Mouse (Mus musculus) layer of hippocampus, postnatal 25 days (tissue): Measurements from ENCODE around the gene 4931414P19Rik. TPM values are rescaled to one million over a fixed set of nuclear protein-coding genes. Genes with fewer than 3 reads are reported as not detected.

Experiments used
- DNase-seq, 2 experiments: peaks; one replicate each; pipeline ENCODE4 v3.0.0; 2022; ENCODE audit warnings: mixed read lengths in 2 of 2, low spot score in 1 of 2; ENCODE audit errors: extremely low spot score in 1 of 2
- total RNA-seq, 2 experiments: library from RNA; stranded (reverse); gene quantifications; 2 replicates each; pipeline ENCODE4 v1.2.3; 2021

The 4931414P19Rik gene
- total RNA-seq, 2 experiments from 2014 or later = 5.4 to 8.4 TPM

DNA sequence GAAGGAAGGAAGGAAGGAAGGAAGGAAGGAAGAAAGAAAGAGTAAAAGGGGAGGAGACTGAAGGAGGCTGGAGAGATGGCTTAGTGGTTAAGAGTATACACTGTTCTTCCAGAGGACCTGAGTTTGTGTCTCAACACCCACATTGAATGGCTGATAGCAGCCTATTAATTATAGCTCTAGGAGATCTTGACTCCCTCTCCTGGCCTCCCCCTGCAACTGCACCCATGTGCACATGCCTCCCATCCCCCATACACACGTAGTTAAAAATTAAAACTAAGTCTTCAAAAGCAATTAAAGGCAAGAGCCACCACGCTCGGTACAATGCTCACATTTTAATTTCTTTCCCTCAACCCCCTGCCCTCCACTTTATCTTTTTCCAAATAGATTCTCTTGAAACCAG lies 11.7 kb downstream of the 4931414P19Rik start:
- no peak for DNase-seq

DNA sequence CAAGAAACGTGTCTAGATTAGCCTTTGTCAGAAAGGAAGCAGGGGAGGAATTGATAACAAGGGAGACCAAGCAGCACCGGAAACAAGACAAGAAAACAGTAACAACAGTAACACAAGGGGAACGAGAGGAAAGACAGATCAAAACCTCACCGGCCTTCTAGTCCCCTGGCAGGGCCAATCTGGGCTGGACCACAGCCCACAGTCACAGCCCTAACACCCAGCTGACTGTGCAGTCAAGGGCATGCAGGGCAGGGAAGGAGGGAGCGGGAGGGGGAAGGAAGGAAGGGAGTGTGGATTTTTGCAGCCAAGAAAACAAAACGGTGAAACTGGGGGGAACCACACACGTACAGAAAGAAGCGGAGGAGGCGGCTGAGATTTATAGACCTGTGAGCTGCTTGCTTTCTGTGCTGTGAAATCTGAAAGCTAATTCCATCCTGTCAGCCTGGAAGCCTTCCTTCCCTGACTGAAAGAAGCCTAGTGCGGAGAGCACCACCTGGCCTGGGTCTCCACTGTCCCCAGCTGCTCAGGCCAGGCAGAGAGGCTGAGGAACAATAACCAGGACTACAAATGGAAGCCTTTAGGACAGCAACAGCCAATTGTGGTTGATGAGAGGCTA lies 13.4 kb downstream of the 4931414P19Rik start:
- no peak for DNase-seq

GRCm38 (mm10) chr14:54591056-54591455 lies 14.7 kb downstream of the 4931414P19Rik start:
- no peak for DNase-seq

DNA sequence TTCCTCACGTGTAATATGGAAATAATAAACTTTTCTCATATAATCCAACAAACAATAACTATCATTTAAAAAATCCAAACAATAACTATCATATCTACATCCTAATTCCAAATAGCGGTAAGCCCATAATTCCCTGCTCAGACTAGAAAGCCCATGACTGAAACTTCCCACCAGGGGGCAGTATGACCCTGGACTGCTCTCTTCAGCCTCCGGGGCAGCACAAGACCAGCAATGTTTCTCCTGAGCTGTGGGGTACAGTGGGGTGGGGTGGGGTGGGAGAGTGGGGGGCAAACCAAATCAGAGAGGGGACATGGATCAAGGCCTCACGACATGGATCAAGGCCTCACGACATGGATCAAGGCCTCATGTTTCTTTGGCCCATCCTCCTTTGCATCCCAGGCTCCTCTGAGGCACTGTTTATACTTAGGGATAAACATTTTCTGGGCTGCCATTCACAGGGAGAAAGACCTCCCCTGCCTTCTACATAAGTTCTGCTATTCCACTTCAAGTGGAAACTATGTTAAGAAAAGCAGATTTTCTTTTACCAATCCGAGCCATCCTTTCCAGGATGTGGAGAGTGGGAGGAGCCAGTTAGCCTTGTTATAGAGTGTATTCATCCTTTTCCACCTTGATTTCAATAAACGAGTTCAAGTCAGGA lies 22.0 kb downstream of the 4931414P19Rik start:
- DNase-seq = peak in 1 of 2 experiments; percentile 66

DNA sequence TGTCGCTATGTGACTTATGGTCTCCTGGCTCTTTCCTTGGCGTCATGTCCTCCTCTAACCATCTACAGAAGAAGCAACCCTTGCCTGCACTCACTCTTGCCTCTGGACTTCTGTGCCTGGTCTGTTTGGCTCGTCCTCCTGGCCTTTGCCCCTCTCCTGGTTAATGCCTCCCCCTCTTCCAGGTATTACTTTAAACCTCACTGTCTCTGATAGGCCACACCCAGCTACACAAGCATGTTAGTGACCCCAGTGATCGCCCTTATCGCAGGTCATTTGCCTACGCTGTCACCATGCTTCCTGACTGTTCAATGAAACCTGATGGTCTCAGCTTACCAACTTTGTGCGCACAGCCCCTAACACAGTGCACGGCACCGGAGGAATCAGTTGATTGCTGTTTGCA lies 23.3 kb downstream of the 4931414P19Rik start:
- no peak for DNase-seq

DNA sequence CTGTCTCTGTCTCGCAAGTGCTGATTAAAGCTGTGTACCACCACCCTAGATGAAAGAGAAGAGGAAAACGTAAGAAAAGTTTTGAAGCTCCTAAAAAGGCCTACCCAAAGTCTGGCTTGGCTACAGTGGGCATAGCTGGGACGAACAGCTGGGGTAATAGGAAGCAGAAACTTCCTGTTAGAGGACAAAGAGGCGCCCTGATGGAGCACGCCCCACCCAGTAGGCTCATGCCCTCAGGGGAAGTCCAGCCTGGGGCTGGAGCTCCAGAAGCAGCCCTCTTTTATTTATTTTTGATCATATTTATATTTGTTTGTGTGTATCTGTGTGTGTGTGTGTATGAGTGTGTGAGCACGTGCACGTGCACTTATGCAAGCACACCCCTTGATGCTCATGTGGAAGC lies 26.2 kb downstream of the 4931414P19Rik start:
- DNase-seq = no peak

DNA sequence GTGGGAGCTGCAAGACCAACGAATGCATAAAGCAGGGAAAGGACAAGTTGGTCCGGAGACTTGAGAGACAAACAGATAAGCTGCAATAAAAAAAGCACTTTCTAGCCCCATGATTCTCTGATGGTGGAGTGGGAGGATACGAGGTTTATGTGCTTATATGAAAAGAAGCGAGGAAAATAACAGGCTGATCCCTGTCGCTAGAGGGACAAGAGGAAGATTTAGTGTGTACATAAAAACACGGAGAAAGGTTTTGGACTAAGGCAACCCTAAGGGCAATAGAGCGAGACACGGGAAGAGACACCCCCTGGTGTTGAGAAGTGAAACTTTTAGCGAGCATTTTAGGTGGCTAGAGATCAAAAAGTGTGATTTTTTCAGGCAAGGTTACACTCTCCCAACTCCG lies 27.7 kb downstream of the 4931414P19Rik start:
- DNase-seq = no peak

GRCm38 (mm10) chr14:54577089-54577982 lies 28.5 kb downstream of the 4931414P19Rik start, which contains the start of gene Ajuba:
Ajuba (minus strand) TSS chr14:54577558.
- DNase-seq = peak; percentile 33 to 51

GRCm38 (mm10) chr14:54576241-54577088 lies 29.3 kb downstream of the 4931414P19Rik start:
- DNase-seq = no peak

DNA sequence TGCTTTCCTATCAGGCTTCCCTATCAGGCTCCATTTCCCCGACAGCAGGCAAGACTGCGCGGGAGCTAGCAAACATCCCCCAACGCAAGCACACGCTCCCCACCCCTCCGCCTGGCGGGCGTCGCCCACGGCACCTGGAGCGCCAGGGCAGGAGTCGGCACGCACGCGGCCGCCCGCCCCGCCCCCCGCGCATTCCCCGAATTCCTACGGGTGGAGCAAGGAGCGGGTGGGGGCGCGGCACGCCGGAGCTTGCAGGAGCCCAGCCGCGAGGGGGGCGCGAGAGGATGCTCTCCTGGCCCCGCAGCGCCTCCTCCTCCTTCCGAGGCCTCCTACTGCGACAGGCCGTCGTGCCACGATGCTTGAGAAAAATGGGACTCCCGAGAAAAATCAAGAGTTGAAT lies 30.2 kb downstream of the 4931414P19Rik start:
- no peak for DNase-seq

DNA sequence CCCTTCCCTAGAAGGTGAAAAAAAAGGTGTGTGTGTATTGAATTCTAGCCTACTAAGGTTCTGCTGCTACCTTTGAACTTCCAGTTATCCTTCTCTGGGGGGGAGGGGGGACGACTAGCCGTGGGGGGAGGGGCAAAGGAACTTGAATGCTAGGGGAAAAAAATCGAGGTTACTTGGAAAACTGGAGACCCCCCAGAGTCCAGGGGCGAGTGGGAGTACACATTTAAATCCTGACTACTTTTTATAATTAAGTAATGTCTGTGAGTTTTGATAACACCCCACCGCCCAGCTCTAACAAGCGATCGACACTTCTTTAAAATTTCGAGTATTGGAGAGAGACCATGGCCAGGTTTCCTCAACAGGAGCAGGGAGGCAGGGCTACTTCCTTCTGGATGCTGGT lies 30.8 kb downstream of the 4931414P19Rik start:
- no peak for DNase-seq

DNA sequence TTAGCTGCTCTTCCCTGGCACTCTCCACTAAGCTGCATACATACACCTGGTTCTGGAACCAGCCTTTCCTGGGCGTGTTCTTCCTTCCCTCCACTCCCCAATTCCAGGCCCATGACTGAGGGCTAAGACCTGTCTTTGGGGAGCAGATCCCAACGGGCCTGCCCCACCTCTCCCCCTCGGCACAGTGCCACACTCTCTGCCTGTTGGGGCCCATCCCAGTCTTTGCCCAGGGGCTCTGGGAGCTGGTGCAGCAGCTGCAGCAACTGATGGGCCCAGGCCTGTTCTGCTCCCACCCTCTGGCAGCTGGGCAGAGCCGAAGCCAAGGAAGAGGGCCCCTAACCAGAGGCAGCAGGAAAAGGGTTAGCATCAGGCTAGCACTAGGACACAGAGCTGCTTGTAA lies 31.5 kb downstream of the 4931414P19Rik start:
- DNase-seq = no peak

DNA sequence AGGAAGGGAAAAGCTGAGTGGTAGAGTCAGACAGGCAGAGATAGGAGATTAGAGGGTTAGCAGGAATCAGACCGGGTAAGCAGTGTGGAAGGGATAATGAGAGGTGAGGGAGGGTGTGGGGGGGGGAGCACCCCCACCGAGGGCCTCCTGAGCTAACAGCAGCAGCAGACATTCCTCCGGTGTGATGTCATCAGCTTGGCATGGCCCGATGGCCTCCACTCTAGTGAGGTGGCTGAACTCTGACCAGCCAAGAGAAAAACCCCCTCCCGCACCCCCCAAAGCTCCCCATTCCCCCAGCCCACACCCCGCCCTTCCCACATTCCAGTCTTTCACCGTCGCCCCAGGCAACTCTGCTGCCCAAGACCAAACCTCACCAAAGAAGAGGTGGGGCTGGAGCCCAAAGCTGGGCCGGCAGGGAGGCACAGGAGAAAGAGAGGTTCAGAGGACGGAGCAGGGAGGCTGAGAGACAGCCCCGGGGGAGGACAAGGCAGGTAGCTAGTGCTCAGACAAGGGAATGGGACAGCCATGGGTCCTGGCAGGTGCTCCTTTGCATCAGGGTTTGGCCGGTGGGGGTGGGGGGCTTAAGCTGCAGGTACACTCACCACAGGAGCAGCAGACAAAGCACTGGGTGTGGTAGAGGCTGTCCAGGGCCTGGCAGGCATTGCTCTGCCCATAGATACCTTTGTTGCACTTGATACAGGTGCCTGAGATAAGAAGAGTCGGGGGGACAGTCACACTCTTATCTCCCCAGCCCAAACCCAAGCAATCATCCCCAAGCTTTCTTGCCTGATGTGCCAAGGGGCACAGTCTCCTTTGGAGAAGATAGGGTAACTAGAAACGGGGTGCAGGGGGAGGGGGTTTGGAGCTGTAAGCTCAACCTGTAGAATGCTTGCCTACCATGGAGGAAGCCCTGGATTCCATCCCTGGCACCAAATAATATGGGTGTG lies 32.7 kb downstream of the 4931414P19Rik start:
- DNase-seq = no peak

- DNase-seq = no peak
Observed at GRCm38 (mm10) chr14:54572122-54572521, 33.7 kb downstream of the 4931414P19Rik start.

DNA sequence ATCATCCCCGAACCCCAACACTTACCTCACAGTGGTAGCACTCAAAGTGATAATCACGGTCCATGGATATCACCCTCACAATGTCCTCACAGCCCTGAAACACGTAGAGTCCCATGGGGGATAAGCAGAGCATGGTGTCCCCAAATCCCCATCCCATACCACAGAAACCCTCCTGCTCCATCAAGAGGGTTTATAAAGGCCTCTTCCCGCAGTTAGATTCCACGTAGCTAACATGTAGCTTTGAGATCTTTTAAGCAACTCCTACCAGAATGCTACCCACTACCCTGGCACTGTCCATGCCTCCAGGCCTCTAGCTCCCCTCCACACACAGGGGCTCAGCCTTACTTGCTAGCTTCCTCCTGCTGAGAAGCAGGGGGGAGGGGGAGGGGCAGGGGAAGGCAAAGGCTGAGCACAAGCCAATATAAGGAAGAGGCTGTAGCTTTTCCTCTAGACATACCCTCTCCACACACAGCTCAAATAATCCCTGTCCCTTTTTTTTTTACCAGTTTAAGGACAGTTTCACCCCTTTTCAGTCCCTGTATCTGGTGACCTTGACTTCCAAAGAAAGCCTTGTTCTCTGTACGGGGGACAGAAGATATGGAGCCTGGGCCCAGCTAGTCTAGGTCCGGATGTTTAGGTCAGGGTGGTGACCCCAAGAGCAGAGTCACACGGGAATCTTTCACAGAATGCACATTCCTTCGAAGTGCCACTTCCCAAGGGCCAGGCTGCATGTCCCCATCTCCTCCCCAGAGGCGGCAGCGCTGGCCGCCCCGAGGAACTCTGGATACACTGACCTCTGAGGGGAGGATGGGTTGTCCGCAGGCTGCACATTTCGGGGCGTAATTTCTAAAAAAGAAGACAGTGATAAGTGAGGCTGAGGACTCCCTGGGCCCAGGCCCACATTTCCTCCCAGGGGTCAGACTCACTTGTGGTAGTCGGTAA lies 36.1 kb downstream of the 4931414P19Rik start:
- no peak for DNase-seq

GRCm38 (mm10) chr14:54568694-54569414 lies 36.9 kb downstream of the 4931414P19Rik start:
- peak; percentile 63 to 80 for DNase-seq

DNA sequence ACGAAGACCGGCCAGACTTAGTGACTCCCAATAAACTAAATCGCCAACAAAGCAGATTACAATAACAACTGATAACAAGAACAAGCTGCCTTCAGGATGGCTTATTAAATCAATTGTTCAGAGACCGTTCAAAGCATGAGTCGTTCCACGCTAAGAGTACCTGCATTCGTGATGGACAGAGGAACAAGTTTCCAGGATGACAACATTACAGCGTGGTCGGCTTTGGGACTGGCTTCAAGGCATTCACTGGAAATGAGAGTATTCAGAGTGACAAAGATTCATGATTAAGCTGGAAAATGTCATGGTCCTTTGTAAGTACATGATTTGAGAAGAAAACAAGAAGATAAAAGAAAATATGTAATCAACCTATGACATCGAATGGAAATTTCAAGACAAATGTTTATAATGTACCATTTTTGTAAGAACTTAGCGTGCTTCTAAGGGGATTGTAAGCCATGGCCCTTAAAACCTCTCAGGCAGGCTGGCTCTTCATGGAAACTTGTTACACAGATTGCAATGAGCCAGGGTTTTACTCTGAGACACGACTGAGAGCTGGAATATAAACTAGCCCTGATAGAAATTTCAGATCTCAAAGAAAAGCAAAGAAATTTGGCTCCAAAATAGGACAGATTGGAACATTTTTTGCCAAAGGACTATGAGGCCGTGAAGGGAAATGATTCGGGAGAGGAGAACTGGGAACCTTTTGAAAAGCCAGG lies 45.1 kb downstream of the 4931414P19Rik start:
- no peak for DNase-seq
